15 mouse cellular contexts compared by ENCODE assay signal in the genomic region with DNA sequence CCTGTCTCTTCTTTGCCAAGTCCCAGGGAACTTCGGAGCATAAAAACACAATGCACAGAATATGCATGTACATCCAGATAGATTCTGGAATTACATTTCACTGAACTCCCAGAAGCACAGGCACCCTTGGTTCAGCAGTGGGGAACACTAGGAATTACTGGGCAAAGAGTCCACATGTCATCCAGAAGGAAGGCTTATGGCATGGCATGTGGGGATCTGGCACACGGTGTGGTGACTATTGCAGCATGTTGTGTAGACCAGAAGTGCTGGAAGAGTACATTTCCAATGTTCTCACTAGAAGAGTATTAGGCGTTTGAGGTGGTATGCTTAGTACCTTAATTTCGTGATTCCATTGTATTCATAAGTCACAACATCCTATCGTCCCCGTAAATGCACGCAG.
DNase-seq lines count a peak whose midpoint lies in the region.
"Had no signal": no experiment of that assay in that cellular context is flagged by ENCODE, and none has a peak within 500 bp of the region (broad histone marks: within the 10 kb centered on the region; RNA-seq: fewer than 3 reads in every experiment).

No protein-coding gene starts in this region.

- DNase-seq in layer of hippocampus, adult 11-12 months (ENCODE audit: low spot score): peak; percentile 53
- no peak for DNase-seq in layer of hippocampus, adult 8-10 months (ENCODE audit: low spot score in 2 of 2)
- DNase-seq in brain, adult 2 months (ENCODE audit: low read depth, low spot score): peak; percentile 64
- DNase-seq in layer of hippocampus, postnatal 14 days (ENCODE audit: low spot score in 2 of 2): peak; percentile 43 to 66
- no peak for DNase-seq in lung, postnatal 10 days
- DNase-seq in kidney, postnatal 4 days: no peak
- DNase-seq: adrenal gland, adult 2 months; adrenal gland, postnatal 10 days; adrenal gland, postnatal 25 days; B cell, adult 2 months; cerebellum, adult 11 months; cerebellum, adult 8-10 months; cerebellum, adult 9-11 months; cerebellum, postnatal 14 days; embryo, embryonic 11 days had no signal

Comparison
In these comparisons a context has a peak if more than half of its experiments do, and no peak if none do; other contexts are left out.
1. DNase-seq: peak in layer of hippocampus, adult 11-12 months (single experiment), brain, adult 2 months (single experiment) and layer of hippocampus, postnatal 14 days (2 of 2); none in layer of hippocampus, adult 8-10 months (0 of 2), lung, postnatal 10 days (single experiment) and kidney, postnatal 4 days (0 of 2).